8 mouse cellular contexts compared by ENCODE assay signal in genomic region chr15:78988499-78988971, GRCm38 (mm10). TPM values are rescaled to one million over a fixed set of nuclear protein-coding genes. Genes with fewer than 3 reads are reported as not detected.
DNase-seq lines count a peak whose midpoint lies in the region; ATAC-seq lines count a peak whose summit lies in the region.

No protein-coding gene starts in this region.

- no peaks in the 10 kb centered on the region for H3K27me3 ChIP-seq in midbrain, embryonic 12.5 days
- no peaks in the 10 kb centered on the region for H3K27me3 ChIP-seq in midbrain, embryonic 11.5 days (ENCODE audit: control insufficient read depth, insufficient read depth, low read length)
- no peaks in the 10 kb centered on the region for H3K27me3 ChIP-seq in heart, embryonic 11.5 days (ENCODE audit: control insufficient read depth, insufficient read depth, low read length)
- no peaks in the 10 kb centered on the region for H3K27me3 ChIP-seq in lung, embryonic 16.5 days (ENCODE audit: control insufficient read depth, insufficient read depth, low read depth, low read length)
- no peaks in the 10 kb centered on the region for H3K27me3 ChIP-seq in liver, embryonic 11.5 days (replicated peaks; ENCODE audit: control insufficient read depth, insufficient read depth, low read length)

- H3K4me2 ChIP-seq in midbrain, embryonic 12.5 days (replicated peaks), result no peak overlapping the region
- no peak overlapping the region for H3K4me2 ChIP-seq in midbrain, embryonic 11.5 days
- no peak overlapping the region for H3K4me2 ChIP-seq in heart, embryonic 11.5 days
- H3K4me2 ChIP-seq in lung, embryonic 16.5 days (ENCODE audit: low read depth, low read length), result no peak overlapping the region
- H3K4me2 ChIP-seq in liver, embryonic 11.5 days, result no peak overlapping the region

- no peak for DNase-seq in midbrain, embryonic 11.5 days (ENCODE audit: low spot score, missing footprints)
- peak; percentile 50 to 94 for DNase-seq in cerebellum, postnatal 4 days (ENCODE audit: low spot score in 2 of 2)
- DNase-seq in kidney, postnatal 25 days, result peak; percentile 69 to 84
- peak; percentile 56 for DNase-seq in skeletal muscle tissue, adult 2 months (ENCODE audit: low read depth, low spot score)
- no peak for DNase-seq in liver, embryonic 11.5 days (ENCODE audit: low spot score)

- H3K4me3 ChIP-seq in midbrain, embryonic 12.5 days, result no peak overlapping the region
- H3K4me3 ChIP-seq in midbrain, embryonic 11.5 days (ENCODE audit: low read depth, low read length), result no peak overlapping the region
- H3K4me3 ChIP-seq in heart, embryonic 11.5 days (ENCODE audit: low read depth, low read length), result no peak overlapping the region
- no peak overlapping the region for H3K4me3 ChIP-seq in lung, embryonic 16.5 days (ENCODE audit: low read length)
- H3K4me3 ChIP-seq in liver, embryonic 11.5 days (ENCODE audit: low read depth, low read length), result no peak overlapping the region

- no peak for ATAC-seq in midbrain, embryonic 12.5 days (ENCODE audit: low FRiP score, low read depth)
- ATAC-seq in midbrain, embryonic 11.5 days (ENCODE audit: low FRiP score), result no peak
- no peak for ATAC-seq in heart, embryonic 11.5 days (replicated peaks; ENCODE audit: insufficient number of reproducible peaks, low FRiP score, low TSS enrichment)
- ATAC-seq in lung, embryonic 16.5 days (ENCODE audit: low read depth), result no peak
- ATAC-seq in liver, embryonic 11.5 days (replicated peaks; ENCODE audit: low FRiP score), result no peak

- H3K4me1 ChIP-seq in midbrain, embryonic 12.5 days, result peaks cover 23% of the 10 kb centered on the region
- peaks cover 9% of the 10 kb centered on the region for H3K4me1 ChIP-seq in midbrain, embryonic 11.5 days (ENCODE audit: control insufficient read depth, insufficient read depth, low read length)
- H3K4me1 ChIP-seq in heart, embryonic 11.5 days (ENCODE audit: control insufficient read depth, insufficient read depth, low read length), result peaks cover 56% of the 10 kb centered on the region
- peaks cover 27% of the 10 kb centered on the region for H3K4me1 ChIP-seq in lung, embryonic 16.5 days (replicated peaks; ENCODE audit: control insufficient read depth, insufficient read depth, low read length)
- H3K4me1 ChIP-seq in liver, embryonic 11.5 days (replicated peaks; ENCODE audit: control insufficient read depth, insufficient read depth, low read length), result peaks cover 27% of the 10 kb centered on the region

- 77% methylated on average over 14 of the region's 14 CpGs for WGBS in midbrain, embryonic 12.5 days
- WGBS in midbrain, embryonic 11.5 days, result 81% methylated on average over 14 of the region's 14 CpGs
- WGBS in heart, embryonic 11.5 days (ENCODE audit: insufficient replicate concordance), result 72% methylated on average over 14 of the region's 14 CpGs
- 51% methylated on average over 14 of the region's 14 CpGs for WGBS in lung, embryonic 16.5 days
- WGBS in liver, embryonic 11.5 days, result 92% methylated on average over 14 of the region's 14 CpGs

- no peak overlapping the region for H3K9ac ChIP-seq in midbrain, embryonic 12.5 days (replicated peaks)
- no peak overlapping the region for H3K9ac ChIP-seq in midbrain, embryonic 11.5 days (ENCODE audit: low read length)
- H3K9ac ChIP-seq in heart, embryonic 11.5 days (ENCODE audit: low read depth, low read length), result no peak overlapping the region
- H3K9ac ChIP-seq in lung, embryonic 16.5 days (ENCODE audit: low read length), result no peak overlapping the region
- H3K9ac ChIP-seq in liver, embryonic 11.5 days (ENCODE audit: low read depth, low read length), result no peak overlapping the region

- no peaks in the 10 kb centered on the region for H3K9me3 ChIP-seq in midbrain, embryonic 12.5 days
- H3K9me3 ChIP-seq in midbrain, embryonic 11.5 days (ENCODE audit: control insufficient read depth, low read length), result no peaks in the 10 kb centered on the region
- no peaks in the 10 kb centered on the region for H3K9me3 ChIP-seq in heart, embryonic 11.5 days (replicated peaks; ENCODE audit: control insufficient read depth, low read length)
- no peaks in the 10 kb centered on the region for H3K9me3 ChIP-seq in lung, embryonic 16.5 days (ENCODE audit: control insufficient read depth, low read length)
- no peaks in the 10 kb centered on the region for H3K9me3 ChIP-seq in liver, embryonic 11.5 days (ENCODE audit: control insufficient read depth, low read length)

- peak overlapping the region; percentile 35 for H3K27ac ChIP-seq in midbrain, embryonic 12.5 days (replicated peaks)
- H3K27ac ChIP-seq in midbrain, embryonic 11.5 days (ENCODE audit: low read depth, low read length), result no peak overlapping the region
- H3K27ac ChIP-seq in heart, embryonic 11.5 days (ENCODE audit: low read depth, low read length), result 0 out of 2 replicates have a peak overlapping the region, but pooled peaks have one; percentile 43
- peak overlapping the region; percentile 45 for H3K27ac ChIP-seq in lung, embryonic 16.5 days (ENCODE audit: low read length)
- no peak overlapping the region for H3K27ac ChIP-seq in liver, embryonic 11.5 days (ENCODE audit: low read depth, low read length)

- H3K36me3 ChIP-seq in midbrain, embryonic 12.5 days, result peaks cover 58% of the 10 kb centered on the region
- peaks cover 24% of the 10 kb centered on the region for H3K36me3 ChIP-seq in midbrain, embryonic 11.5 days (ENCODE audit: control insufficient read depth, insufficient read depth, low read length)
- H3K36me3 ChIP-seq in heart, embryonic 11.5 days (ENCODE audit: control insufficient read depth, insufficient read depth, low read length), result peaks cover 26% of the 10 kb centered on the region
- H3K36me3 ChIP-seq in lung, embryonic 16.5 days (ENCODE audit: control insufficient read depth, insufficient read depth, low read length), result peaks cover 34% of the 10 kb centered on the region
- H3K36me3 ChIP-seq in liver, embryonic 11.5 days (ENCODE audit: control insufficient read depth, insufficient read depth, low read length), result peaks cover 41% of the 10 kb centered on the region

RNA-seq across cellular contexts. Expression of gene H1f0, which starts 39.7 kb away (rescaled TPM):
- polyA plus RNA-seq in midbrain, embryonic 12.5 days (2016; fragmentation: Nextera tagmentation; extraction: Ambion mirVana), result 547 and 575 TPM in 2 replicates
- polyA plus RNA-seq in midbrain, embryonic 11.5 days (2014; fragmentation: Nextera tagmentation; extraction: Ambion mirVana), result 355 and 376 TPM in 2 replicates
- polyA plus RNA-seq in heart, embryonic 11.5 days (2014; fragmentation: Nextera tagmentation; extraction: Ambion mirVana), result 74.6 and 178 TPM in 2 replicates
- 516 and 576 TPM in 2 replicates for polyA plus RNA-seq in lung, embryonic 16.5 days (2015; fragmentation: Nextera tagmentation; extraction: Ambion mirVana)
- polyA plus RNA-seq in liver, embryonic 11.5 days (2014; fragmentation: Nextera tagmentation; extraction: Ambion mirVana), result 124 and 138 TPM in 2 replicates

RNA-seq across cellular contexts. Expression of gene Triobp, which starts 41.0 kb away (rescaled TPM):
- polyA plus RNA-seq in midbrain, embryonic 12.5 days (2016; fragmentation: Nextera tagmentation; extraction: Ambion mirVana), result 40.0 and 45.0 TPM in 2 replicates
- 33.2 and 34.8 TPM in 2 replicates for polyA plus RNA-seq in midbrain, embryonic 11.5 days (2014; fragmentation: Nextera tagmentation; extraction: Ambion mirVana)
- 49.5 and 57.8 TPM in 2 replicates for polyA plus RNA-seq in heart, embryonic 11.5 days (2014; fragmentation: Nextera tagmentation; extraction: Ambion mirVana)
- 44.6 and 51.3 TPM in 2 replicates for polyA plus RNA-seq in lung, embryonic 16.5 days (2015; fragmentation: Nextera tagmentation; extraction: Ambion mirVana)
- polyA plus RNA-seq in liver, embryonic 11.5 days (2014; fragmentation: Nextera tagmentation; extraction: Ambion mirVana), result 46.7 and 50.7 TPM in 2 replicates

RNA-seq across cellular contexts. Expression of gene Galr3, which starts 53.1 kb away (rescaled TPM):
- polyA plus RNA-seq in midbrain, embryonic 12.5 days (2016; fragmentation: Nextera tagmentation; extraction: Ambion mirVana), result not detected in 2 replicates
- polyA plus RNA-seq in midbrain, embryonic 11.5 days (2014; fragmentation: Nextera tagmentation; extraction: Ambion mirVana), result not detected in 2 replicates
- polyA plus RNA-seq in heart, embryonic 11.5 days (2014; fragmentation: Nextera tagmentation; extraction: Ambion mirVana), result not detected in 2 replicates
- polyA plus RNA-seq in lung, embryonic 16.5 days (2015; fragmentation: Nextera tagmentation; extraction: Ambion mirVana), result not detected in 2 replicates
- 0.22 and 0.34 TPM in 2 replicates for polyA plus RNA-seq in liver, embryonic 11.5 days (2014; fragmentation: Nextera tagmentation; extraction: Ambion mirVana)

RNA-seq across cellular contexts. Expression of gene Nol12, which starts 53.8 kb away (rescaled TPM):
- polyA plus RNA-seq in midbrain, embryonic 12.5 days (2016; fragmentation: Nextera tagmentation; extraction: Ambion mirVana), result 50.2 and 59.6 TPM in 2 replicates
- polyA plus RNA-seq in midbrain, embryonic 11.5 days (2014; fragmentation: Nextera tagmentation; extraction: Ambion mirVana), result 58.3 and 62.7 TPM in 2 replicates
- 43.6 and 51.4 TPM in 2 replicates for polyA plus RNA-seq in heart, embryonic 11.5 days (2014; fragmentation: Nextera tagmentation; extraction: Ambion mirVana)
- polyA plus RNA-seq in lung, embryonic 16.5 days (2015; fragmentation: Nextera tagmentation; extraction: Ambion mirVana), result 43.0 and 48.3 TPM in 2 replicates
- 69.6 and 75.3 TPM in 2 replicates for polyA plus RNA-seq in liver, embryonic 11.5 days (2014; fragmentation: Nextera tagmentation; extraction: Ambion mirVana)

Comparison
In these comparisons a context has a peak if more than half of its experiments do, and no peak if none do; other contexts are left out.
1. H3K27ac ChIP-seq: peak in midbrain, embryonic 12.5 days (single experiment), heart, embryonic 11.5 days (single experiment) and lung, embryonic 16.5 days (single experiment); none in midbrain, embryonic 11.5 days (single experiment) and liver, embryonic 11.5 days (single experiment).
2. DNase-seq: peak in cerebellum, postnatal 4 days (2 of 2), kidney, postnatal 25 days (2 of 2) and skeletal muscle tissue, adult 2 months (single experiment); none in midbrain, embryonic 11.5 days (single experiment) and liver, embryonic 11.5 days (single experiment).